In the genomic region with DNA sequence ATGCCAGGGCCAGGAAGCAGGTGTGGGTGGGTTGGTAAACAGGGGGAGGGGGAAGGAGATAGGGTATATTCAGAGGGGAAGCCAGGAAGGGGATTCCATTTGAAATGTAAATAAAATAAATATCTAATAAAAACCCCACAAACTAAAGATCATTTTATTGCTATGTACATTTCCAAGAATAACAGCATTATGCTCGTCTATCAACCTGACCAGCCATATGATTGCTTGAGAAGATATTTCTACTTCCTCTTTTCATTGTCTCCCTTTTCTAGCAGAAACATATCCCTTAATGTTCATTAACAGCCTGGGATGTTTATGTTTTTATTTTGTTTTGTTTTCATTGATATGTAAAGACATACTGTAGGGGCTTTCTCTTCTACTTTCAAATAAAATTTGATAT, we compare ENCODE assay signal across 23 mouse cellular contexts.
"Had no signal": no experiment of that assay in that cellular context is flagged by ENCODE, and none has a peak within 500 bp of the region (broad histone marks: within the 10 kb centered on the region; RNA-seq: fewer than 3 reads in every experiment).

No protein-coding gene starts in this region.

- H3K4me1 ChIP-seq: embryonic facial prominence, embryonic 10.5 days; embryonic facial prominence, embryonic 12.5 days; embryonic facial prominence, embryonic 13.5 days; embryonic facial prominence, embryonic 15.5 days; forebrain, embryonic 10.5 days; forebrain, embryonic 12.5 days; forebrain, embryonic 13.5 days; forebrain, embryonic 15.5 days; heart, embryonic 10.5 days had no signal

- H3K9ac ChIP-seq: embryonic facial prominence, embryonic 12.5 days; embryonic facial prominence, embryonic 13.5 days; embryonic facial prominence, embryonic 15.5 days; forebrain, embryonic 12.5 days; forebrain, embryonic 13.5 days; forebrain, embryonic 15.5 days; forebrain, postnatal 0 days had no signal

- H3K9me3 ChIP-seq: embryonic facial prominence, embryonic 10.5 days; embryonic facial prominence, embryonic 12.5 days; embryonic facial prominence, embryonic 13.5 days; embryonic facial prominence, embryonic 15.5 days; forebrain, embryonic 10.5 days; forebrain, embryonic 12.5 days; forebrain, embryonic 13.5 days; forebrain, embryonic 15.5 days; heart, embryonic 10.5 days had no signal

- H3K4me2 ChIP-seq: embryonic facial prominence, embryonic 12.5 days; embryonic facial prominence, embryonic 13.5 days; embryonic facial prominence, embryonic 15.5 days; forebrain, embryonic 12.5 days; forebrain, embryonic 13.5 days; forebrain, embryonic 15.5 days had no signal

- ATAC-seq: forebrain, embryonic 14.5 days; forebrain, embryonic 15.5 days had no signal

- H3K36me3 ChIP-seq: embryonic facial prominence, embryonic 10.5 days; embryonic facial prominence, embryonic 12.5 days; embryonic facial prominence, embryonic 13.5 days; embryonic facial prominence, embryonic 15.5 days; forebrain, embryonic 10.5 days; forebrain, embryonic 12.5 days; forebrain, embryonic 15.5 days; heart, embryonic 10.5 days had no signal

- H3K4me3 ChIP-seq: embryonic facial prominence, embryonic 10.5 days; embryonic facial prominence, embryonic 12.5 days; embryonic facial prominence, embryonic 13.5 days; embryonic facial prominence, embryonic 15.5 days; erythroblast, embryonic 14.5 days; forebrain, embryonic 10.5 days; forebrain, embryonic 12.5 days; forebrain, embryonic 13.5 days; forebrain, embryonic 15.5 days; gastrocnemius, adult 2 months; heart, adult 2 months; heart, embryonic 10.5 days had no signal

- DNase-seq: cerebellum, adult 9-11 months; cerebellum, postnatal 25 days; cerebellum, postnatal 36 days; embryo, embryonic 11 days; gastrocnemius, adult 2 months; gastrocnemius, postnatal 10 days; gastrocnemius, postnatal 14 days; gastrocnemius, postnatal 36 days; heart, adult 11 months; heart, adult 18-20 months; heart, adult 2 months had no signal

- H3K27ac ChIP-seq: embryonic facial prominence, embryonic 10.5 days; embryonic facial prominence, embryonic 12.5 days; embryonic facial prominence, embryonic 13.5 days; embryonic facial prominence, embryonic 15.5 days; forebrain, embryonic 10.5 days; forebrain, embryonic 12.5 days; forebrain, embryonic 13.5 days; forebrain, embryonic 15.5 days; gastrocnemius, adult 2 months; heart, adult 2 months; heart, embryonic 10.5 days had no signal

- H3K27me3 ChIP-seq: embryonic facial prominence, embryonic 12.5 days; embryonic facial prominence, embryonic 13.5 days; embryonic facial prominence, embryonic 15.5 days; forebrain, embryonic 12.5 days; forebrain, embryonic 13.5 days; forebrain, embryonic 15.5 days had no signal
